Mouse (Mus musculus): ENCODE measurements around the gene 1700088E04Rik.

Gene 1700088E04Rik

DNA sequence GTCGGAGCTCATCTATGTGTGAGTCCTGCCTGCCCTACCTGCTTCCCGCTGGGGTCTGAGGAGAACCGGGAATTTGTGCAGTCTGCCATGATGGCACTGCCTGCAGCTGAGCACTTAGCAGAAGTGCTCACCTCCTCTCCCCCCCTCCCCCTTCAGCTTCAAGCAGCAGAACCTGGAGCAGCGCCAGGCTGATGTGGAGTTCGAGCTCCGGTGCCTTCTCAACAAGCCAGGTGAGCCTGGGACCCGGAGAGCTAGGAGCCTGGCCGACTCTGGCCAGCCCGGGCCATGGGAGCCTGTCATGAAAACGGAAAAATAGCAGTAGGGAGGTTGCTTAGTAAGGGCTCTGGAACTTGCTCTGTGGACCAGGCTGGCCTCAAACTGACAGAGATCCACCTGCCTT lies 10.3 kb downstream of the 1700088E04Rik start:
- DNase-seq (ENCODE audit: low spot score) = no peak

DNA sequence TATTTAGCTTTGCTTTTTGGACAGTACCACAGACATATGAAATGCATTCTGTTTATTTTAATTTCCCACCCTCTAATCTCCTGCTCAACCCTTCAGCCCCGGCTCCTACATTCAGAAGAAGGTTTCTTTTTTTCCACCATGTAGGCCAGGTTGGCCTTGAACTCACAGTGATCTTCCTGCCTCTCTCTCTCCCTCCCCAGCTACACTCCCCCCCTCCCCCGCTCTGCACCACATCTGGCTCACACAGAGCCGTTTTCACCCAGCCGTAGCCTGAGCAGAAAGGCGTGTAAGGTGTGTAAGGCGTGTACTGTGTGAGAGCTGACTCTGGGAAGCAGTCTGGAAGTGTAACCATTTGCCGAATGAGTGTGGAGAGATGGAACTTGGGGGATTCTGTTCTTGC lies 11.7 kb downstream of the 1700088E04Rik start:
- no peak for DNase-seq (ENCODE audit: low spot score)

DNA sequence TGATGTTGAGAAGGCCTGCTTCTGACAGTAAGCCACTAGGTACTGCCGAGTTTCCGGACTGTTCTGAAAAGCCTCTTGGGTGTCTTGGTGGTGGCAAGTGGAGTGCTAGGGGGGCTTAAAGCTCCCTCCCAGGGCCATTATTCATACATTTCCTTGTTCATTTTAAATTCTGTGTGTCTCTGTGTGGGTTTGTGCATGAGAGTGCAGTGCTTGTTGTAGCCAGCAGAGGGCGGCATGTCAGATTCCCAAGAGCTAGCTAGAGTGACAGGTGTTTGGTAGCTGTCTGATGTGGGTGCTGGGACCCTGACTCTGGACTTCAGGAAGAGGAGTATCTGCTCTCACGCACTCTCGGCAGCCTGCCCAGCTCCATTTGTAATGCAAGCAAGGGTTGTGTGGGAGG lies 12.8 kb downstream of the 1700088E04Rik start:
- no peak for DNase-seq (ENCODE audit: low spot score)

DNA sequence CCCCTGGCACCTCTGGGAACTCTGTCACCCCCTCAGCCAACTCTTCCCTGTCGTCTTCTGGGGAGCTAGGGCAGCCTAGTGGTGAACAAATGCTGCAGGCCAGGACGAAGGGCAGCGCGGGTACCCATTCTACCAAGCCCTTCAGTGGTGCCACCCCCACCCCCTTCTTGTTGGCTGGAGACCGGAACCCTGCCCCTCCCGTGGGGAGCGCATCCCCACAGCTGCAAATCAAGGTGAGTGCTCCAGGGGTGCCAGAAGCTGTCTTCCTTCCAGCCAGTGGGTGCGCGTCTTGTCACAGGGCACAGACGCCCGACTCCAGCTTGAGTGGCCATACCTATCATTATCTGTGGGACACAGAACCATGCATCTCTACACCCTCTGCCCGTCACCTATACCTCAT lies 14.0 kb downstream of the 1700088E04Rik start:
- DNase-seq (ENCODE audit: low spot score) = no peak

DNA sequence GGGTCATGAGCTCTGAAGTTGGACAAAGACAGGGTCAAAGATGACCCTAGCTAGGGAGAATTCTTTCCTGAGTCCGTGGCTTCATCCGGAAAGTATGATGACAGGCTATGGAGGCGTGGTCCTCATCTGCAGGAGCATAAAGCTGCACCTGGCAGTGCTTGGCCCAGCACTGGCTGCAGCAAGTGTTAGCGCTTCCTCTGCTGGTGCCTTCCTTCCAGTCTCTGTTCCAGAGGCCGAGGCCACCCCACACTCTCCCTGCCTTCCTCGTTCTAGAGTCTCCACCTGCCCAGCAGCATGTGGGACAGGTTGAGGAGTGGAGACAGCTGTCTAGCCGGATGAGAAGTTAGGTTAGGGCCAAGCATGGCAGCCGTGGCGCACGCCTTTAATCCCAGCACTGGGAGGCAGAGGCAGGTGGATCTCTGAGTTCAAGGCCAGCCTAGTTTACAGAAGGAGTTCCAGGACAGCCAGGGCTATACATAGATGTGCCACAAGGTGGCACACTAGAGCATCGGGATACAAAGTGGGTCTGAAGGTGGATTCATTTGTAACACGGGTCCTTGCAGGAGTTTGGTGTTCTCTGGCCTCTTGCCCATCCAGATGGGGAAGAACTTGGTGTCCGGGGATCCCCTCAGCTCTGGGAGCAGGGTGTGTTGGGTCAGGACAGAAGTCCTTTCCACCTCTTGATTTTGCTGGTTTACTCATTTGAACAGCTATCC lies 14.7 kb downstream of the 1700088E04Rik start:
- DNase-seq (ENCODE audit: low spot score) = no peak

DNA sequence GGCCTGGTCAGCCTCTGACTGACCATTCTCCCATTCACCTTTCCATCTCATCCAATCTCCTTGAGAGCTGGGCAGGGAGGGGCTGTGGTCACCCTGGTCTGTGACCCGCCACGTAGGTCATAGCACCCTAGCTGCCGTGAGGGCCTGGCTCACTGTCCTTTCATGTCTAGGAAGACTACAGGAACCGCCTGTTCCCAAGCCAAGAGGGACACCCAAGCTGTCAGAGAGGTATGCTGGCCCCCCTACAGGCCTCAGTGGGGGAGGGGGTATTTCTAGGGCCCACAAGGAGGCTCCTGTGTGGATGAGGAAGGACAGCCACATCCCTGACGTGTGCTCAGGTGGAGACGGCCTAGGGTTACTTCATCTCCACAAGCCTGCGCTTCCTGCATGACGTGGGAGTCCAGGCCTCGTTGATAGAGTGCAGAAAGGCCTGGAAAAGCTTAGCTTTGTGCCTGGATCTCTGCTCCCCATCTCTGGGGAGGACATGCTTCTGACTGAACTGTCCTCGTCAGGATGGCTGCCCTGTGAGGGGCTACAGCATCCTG lies 16.6 kb downstream of the 1700088E04Rik start:
- no peak for DNase-seq (ENCODE audit: low spot score)

DNA sequence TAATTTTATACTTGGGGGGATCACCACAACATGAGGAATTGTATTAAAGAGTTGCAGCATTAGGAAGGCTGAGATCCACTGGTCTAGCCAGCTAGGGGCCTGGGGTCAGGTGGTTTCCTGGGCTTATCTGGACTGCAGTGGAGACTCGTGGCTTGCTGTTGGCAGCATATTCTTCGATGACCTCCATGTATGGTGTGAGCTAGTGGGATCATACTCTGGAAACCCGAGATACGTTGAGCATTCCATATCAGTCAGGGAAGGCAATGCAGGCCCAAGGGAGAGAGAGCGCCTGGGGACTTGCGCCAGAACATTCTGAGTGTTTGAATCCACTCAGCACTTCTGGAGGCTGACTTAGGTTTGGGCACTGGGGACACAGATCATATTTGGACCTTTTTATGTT lies 17.3 kb downstream of the 1700088E04Rik start:
- DNase-seq (ENCODE audit: low spot score) = no peak

DNA sequence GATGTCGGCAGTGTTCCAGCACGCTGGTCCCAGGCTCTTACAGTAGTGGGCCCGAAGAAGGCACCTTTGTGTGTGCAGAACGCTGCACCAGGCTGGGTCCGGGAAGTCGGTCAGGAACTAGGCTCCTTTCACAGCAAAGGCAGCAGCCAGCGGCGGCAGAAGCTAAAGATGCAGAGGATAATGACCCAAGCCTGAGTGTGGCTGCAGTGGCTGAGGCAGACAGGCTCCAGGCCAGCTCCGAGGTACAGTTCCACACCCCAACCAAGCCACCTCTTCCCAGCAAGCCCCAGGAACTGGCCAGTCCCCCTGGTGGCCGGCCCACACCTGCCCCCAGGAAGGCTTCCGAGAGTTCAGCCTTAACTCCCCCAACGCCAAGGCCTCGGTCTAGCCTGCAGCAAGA lies 18.5 kb downstream of the 1700088E04Rik start:
- no peak for DNase-seq (ENCODE audit: low spot score)

DNA sequence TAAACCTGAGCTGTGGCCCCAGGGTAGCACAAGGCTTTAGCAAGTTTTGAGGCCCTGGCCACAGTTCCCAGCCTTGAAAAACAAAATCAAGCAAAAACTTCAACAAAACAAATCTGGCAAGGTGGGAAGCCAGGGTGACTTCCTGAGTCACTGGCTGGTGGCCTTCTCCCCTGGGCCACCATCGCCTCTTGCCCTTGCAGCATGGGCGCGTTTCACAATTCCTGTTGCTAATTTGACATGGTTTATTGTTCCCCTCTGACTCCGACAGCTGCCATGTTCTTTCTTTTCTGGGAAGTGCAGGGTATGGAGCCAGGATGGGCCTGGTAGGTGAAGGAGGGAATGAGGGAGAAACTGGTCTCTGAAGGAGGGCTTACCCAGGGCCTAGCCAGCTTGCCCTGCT lies 18.9 kb downstream of the 1700088E04Rik start:
- no peak for DNase-seq (ENCODE audit: low spot score)

DNA sequence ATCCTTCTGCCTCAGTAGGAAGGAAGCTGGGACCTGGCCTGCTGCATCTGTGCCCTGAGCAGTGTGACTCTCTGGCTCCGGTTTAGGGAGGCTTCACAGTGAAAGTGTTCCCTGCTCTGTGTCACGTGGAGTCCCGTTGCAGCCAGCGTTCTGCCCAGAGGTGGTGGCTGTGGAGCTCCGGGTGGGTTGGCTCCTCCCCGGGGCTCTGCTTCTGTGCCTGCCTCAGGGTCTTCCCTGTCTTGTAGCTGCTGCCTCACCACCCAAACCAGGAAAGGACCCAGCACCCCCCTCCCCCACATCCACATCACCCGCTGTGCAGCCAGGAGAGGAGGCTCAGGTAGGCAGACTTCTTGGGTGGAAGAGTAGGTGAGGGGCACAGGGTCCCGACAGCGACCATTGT lies 21.6 kb downstream of the 1700088E04Rik start:
- DNase-seq (ENCODE audit: low spot score) = no peak

DNA sequence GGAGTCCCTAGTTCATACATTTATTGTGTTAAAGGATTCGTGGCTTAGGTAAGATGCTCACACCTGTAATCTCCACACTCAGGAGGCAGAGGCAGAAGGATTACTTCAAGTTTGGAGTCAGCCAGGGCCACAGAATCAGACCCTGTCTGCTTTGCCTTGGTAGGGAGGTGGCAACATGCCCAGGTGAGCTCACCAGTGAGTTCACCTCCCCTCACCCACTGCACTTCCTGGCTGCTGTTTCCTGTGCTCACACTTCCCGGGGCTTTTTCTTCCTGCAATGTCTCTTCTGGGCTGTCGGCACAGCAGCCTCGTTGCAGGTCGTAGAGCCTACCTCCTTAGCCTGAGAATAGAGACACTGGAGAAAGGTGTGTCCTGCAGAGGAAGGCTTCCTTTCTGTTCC lies 25.8 kb downstream of the 1700088E04Rik start:
- DNase-seq (ENCODE audit: low spot score) = no peak

DNA sequence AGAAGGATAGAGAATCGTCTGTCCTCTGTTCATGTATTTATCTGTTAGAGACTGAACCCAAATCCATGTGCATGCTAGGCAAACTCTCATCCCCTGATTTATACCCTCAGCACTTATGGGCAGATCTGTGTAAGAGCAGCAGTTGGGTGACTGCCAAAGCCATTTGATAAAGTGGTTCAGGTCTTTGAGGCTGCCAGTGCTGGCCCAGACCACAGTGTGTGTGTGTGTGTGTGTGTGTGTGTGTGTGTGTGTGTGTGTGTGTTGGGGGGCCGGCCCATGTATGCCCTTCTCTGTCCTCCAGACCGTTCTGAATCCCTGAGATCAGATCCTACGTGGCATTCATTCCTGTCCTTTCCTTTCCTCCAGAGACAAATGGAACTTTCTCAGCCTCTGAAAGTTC lies 29.3 kb downstream of the 1700088E04Rik start:
- DNase-seq (ENCODE audit: low spot score) = no peak

DNA sequence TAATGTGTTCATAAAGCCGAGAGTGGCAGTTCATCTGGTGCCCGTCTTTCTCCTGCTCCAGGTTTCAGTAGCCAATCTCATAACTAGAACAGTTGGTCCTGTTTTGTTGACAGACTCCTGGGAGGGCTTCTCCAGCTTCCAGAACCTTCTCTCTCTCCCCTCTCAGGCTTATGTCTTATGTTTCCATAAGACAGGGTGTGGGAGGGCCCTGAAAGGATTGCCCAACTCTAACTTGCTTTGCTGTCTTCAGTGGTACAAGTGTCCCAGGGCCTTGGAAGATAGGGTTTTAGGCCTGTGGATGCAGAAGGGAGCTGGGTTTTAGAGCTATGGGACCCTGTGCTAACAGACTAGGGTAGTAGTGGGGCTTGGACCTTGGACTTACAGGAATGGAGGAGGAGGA lies 30.5 kb downstream of the 1700088E04Rik start:
- no peak for DNase-seq (ENCODE audit: low spot score)

DNA sequence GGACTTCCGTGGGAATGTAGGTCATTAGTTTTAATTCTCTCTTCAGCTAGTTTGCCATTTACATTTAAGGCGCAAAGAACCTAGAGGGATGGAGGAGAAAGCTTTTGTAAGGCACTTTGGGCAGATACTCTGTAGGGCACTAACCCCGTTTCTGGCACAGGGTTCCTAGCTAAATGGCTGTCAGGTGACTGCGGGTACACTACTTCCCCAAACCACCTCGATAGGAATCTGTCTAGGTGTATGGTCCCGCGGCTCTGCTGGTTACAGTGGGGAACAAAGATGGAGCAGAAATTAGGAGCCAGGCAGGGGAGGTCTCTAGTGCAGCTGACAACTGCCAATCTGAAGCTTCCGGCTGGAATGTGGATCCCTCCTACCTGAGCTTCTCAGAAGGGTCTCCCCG lies 31.0 kb downstream of the 1700088E04Rik start:
- DNase-seq (ENCODE audit: low spot score) = no peak

DNA sequence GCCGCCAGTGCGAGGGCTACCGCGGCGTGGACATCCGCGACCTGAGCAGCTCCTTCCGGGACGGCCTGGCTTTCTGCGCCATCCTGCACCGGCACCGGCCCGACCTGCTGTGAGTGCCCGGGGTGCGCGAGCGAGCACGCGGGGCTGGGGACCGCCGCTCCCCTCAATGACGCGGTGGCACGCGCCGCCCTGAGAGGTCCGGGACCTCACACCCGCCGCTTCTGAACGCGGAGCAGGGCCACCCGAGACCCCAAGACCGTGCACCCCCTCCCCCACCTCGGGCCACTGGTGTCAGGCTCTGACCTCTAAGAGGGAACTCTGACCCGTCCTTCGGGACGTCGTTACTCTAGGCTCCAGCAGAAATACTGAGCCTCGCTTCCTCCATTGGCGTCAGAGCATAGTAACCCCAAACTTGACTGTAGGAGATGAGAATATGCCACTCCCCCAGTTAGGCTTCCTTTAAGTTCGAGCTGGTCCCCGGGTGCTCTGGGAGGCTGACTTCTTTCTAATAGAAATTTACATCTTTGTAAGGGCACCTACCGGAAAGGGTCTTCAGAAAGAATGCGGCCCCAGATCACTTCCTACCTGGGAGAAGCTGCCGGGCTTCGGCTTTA lies 31.6 kb downstream of the 1700088E04Rik start:
- no peak for DNase-seq (ENCODE audit: low spot score)

DNA sequence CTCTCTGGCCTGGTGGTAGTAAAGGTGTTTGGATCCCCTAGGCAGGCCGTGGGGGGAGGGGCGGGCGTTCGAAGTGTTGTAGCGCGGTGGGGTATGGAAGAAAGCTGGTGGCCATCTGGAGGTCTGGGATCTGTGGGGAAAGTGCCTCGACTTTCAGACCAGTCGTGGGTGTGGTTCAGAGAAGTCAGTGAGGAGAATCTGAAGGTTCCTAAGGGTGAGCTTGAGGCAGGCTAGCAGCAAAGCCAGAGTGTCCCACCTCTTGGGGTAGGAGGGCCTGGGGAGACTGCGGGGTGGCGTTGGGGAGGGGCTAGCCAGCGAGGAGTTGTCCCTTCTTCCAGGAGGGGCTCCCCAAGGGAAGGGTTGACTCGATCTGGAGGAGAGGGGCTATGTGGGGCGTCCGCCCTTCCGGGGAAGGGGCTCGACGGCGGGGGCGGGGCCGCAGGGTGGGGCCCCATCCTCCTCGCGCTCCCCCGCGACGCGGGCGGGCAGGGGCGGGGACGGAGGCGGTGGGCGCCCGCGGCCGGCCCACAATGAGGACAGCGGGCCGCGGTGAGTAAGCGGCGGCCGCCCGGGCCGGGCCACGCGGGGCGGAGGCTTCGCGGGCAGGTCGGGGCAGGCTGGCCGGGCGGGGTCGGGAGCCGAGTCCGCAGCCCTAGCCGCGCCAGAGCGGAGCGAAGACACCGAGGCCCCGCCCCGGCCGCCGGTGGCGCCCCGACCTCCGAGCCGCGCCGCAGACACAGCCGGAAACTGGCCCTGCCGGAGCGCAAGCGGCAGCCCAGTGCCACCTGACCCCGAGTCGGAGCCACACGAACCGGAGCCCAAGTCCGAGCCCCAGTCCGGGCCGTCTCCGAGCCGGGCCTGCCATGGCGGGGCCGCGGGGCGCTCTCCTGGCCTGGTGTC lies 32.4 kb downstream of the 1700088E04Rik start, which contains the start of gene Micall1:
Micall1 (plus strand) TSS at position 478 of the 900 bp plus-strand sequence.
- DNase-seq (ENCODE audit: low spot score) = no peak

DNA sequence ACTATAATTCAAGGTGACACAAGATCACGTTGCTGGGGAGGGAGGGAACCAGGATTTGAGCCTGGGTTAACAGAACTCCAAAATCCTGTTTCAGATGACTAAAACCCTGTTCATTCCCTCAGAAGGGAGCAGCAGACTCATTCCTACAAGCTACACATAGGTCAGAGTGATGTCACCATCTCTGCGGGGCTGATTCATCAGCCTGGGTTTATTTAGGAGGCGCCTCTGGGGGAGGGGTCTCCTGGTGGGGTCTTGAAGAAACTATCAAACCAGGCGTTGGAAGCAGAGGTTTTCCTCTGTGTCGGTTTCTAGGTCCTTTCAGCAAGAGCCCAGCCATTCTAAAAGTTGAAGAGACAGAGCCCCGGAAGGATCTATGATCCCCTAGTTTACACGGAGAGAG lies 33.1 kb downstream of the 1700088E04Rik start:
- DNase-seq (ENCODE audit: low spot score) = no peak

DNA sequence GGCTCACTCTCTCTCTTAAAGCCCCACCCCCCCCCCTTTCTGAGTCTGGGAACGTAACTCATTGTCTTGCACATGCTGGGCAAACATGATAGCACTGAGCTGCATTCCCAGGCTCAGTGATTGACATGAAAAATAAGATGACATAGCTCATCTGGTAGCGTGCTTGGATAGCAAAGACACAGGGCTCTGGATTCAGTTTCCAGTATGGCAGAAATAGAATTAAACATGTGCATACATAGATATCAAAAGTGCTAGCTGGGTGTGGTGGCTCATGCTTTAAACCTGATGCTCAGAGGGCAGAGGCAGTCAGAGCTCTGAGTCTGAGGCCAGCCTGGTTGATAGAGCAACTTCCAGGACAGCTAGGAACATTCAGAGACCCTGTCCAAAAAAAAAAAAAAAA lies 35.2 kb downstream of the 1700088E04Rik start:
- no peak for DNase-seq (ENCODE audit: low spot score)

DNA sequence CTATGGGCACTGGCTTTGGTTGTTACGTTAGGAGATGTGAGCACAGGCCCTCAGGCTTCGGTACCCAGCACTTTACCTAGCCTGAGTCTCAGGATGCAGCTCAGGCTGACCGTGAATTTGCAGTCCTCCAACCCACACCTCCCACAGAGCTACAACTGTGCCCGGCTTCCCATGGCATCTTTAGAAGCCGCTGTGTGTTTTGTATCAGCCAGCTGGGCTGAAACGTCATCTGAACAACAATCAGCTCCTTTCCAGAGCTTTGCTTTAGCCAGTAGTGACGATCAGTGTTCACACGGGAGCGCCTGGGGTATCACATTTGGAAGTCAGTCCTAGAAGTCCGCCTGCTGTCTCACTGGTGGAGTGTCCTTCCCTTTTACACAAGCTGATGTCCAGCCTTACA lies 37.8 kb downstream of the 1700088E04Rik start:
- no peak for DNase-seq (ENCODE audit: low spot score)

DNA sequence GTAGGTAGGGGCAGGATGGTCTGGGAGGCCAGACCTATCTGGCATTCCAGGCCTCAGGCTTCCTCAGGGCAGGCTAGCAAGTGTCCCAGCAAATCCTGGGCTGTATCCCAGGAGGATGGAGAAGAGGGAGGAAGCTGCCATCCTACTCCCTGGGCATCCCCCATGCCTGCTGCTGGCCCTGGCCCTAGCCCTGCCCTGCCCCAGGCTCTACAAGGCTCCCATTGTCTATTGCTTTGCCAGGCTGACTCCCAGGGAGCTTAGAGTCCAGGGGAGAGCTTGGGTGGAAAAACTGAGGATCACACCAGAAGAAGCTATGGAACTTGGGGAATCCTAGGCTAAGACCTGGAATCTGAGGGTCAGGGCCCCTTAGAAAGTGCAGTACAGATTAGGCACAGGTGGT lies 39.5 kb downstream of the 1700088E04Rik start:
- DNase-seq (ENCODE audit: low spot score) = no peak

DNA sequence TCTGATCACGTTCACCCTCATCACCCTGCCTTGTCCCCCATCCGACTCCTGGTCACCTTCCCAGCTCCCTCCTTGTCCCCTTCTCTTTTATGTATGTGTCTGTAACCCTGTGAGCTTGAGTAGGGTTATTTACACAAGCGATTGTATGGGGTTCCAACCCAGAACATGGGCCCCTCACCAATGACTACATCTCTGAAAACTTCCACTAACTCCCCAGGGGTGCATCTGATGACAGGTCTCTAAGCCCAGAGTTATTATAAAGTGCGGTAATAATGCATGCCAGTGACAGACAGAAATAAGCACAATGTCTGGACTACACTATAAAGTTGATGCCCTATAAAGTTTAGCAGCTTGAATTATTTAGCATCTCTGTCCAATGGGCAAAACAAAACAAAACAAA lies 40.7 kb downstream of the 1700088E04Rik start:
- DNase-seq (ENCODE audit: low spot score) = no peak

DNA sequence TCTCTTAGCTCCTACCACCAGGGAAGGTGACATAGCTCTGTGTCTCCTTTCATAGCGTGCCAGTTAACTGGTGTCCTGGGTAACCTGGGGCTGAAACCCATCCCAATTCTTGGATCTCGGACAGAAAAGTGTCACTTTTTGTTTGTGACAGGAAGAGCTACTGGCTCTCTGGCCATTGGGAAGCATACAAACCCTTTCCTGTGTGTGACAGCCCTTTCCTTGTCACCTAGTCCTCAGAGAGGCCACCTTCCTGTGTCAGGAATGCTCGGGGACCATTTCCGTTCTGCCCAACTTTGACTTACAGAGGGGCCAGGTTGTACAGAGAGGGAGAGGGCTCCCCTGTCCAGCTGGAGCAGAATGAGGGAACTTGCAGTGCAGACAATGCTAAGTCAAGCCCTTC lies 41.6 kb downstream of the 1700088E04Rik start:
- no peak for DNase-seq (ENCODE audit: low spot score)

DNA sequence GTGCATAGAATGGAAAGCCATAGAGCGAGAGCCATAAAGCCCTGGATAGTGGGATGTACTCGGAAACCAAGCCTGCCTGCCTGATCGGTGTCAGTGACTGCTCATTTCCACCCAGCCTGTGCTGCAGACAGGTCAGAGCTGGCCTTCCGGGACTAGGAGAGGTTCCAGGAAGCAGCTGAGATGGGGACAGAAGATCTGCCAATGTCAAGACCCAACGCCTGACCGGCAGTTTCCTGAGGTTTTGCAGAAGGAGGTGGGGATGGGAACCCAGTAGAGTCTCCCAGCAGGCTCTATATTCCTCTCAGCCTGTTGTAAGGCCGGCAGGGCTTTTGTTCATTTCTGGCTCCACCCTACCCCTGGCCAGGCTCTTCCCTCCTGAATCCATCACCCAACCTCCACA lies 42.2 kb downstream of the 1700088E04Rik start:
- DNase-seq (ENCODE audit: low spot score) = no peak

Data from ovary, postnatal 10 days (tissue).